Mouse (Mus musculus): ENCODE measurements around the gene Kynu.

DNA sequence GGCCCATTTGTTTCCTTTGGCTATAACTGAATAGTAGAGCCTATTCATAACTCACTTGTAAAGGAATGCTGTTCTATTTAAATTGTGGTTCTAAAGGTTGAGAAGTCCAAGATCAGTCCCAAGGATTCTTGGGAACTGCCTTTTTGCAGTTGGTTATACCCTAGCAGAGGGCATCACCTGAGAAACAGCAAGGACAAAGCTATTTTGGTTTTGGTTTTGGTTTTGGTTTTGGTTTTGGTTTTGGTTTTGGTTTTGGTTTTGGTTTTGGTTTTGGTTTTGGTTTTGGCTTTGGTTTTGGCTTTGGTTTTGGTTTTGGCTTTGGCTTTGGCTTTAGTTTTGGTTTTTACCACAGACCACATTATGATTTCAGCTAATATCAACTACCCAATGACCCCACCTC lies 66.0 kb downstream of the Kynu start:
- TF ChIP-seq POLR2A (IDR thresholded peaks at IDR 0.05; ENCODE audit: borderline replicate concordance, extremely low read depth, insufficient read depth, insufficient read length, poor library complexity, severe bottlenecking), result no peak
- no peak for TF ChIP-seq CTCF (IDR thresholded peaks at IDR 0.05; ENCODE audit: borderline replicate concordance, extremely low read depth, insufficient read depth, insufficient read length)

Data from brain, embryonic 14.5 days (tissue).